Mouse (Mus musculus): ENCODE measurements around the gene Pitpnb.

Pitpnb gene

DNA sequence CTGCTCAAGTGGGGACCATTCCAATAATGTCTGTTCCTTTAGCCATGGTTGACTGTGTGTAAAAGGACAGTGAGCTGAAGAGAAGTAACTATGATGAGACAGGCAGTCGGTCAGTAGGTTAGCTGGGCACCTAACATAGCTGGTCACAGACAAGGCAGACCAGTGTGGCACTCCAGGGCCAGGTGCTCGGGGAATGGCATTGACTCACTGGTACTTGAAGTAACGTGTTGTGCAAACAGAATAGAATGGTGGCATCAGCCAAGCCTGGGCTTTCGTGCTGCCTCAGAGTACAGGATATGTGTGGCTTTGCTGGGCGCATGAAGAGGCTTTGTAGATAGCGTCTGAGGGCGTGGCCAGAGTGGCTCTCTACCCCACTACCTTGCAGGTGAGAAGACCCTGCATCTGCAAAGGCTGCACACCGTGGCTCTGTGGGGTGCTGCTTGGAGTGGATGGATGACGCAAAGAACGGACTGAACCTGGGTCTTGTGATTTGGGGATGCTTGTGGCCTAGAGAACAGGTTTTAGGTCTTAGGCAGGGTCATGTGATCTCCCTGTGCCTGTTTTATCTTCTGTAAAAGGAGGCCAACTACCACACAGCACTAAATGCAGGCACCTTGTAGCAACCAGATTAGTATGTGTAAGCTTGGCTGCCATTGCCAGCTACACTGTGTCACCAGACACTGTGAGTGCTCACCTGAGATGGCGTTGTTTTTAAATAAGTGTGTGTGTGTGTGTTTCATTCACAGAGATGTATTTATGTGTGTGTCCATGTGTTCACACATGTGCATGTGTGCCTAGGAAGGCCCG is 26.5 kb downstream of the Pitpnb start:
- DNase-seq = peak; percentile 53

DNA sequence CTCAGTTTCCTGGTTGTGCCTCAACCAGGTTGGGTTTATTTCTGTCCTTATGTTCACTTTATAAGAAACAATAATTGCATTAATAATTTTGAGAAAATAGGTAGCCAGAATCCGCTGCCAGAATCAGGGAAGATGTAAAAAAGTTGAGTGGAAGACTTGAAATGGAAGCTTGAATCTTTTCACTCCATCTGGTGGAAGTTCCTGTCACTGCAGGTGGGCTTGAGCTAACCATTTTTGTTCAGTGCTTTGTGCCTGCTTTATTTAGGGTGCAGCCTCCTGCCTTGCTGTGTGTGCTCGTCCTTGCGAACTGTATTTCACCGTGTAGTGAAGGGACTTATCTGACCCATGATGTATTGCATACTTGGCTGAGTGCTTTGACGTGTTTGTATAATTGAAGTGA is 30.0 kb downstream of the Pitpnb start:
- no peak for DNase-seq

DNA sequence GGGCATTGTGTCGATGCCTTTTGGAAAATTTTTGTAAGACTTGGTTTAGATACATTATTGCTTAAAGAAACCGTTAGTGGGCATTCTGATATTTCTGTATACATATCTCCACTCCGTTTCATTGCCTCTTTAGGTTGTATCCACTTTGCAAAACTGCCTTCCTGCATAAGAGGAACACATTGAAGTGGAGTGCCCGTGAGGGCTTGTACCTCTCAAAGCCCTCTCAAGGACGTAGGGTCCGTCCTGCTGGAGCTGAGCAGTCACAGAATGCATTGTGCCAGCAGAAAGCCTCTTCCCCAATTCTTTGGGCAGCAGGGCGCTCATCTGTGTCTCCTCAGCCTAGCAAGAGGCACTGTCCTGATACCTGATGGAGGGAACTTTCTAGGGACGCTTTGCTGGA is 30.5 kb downstream of the Pitpnb start:
- no peak for DNase-seq

DNA sequence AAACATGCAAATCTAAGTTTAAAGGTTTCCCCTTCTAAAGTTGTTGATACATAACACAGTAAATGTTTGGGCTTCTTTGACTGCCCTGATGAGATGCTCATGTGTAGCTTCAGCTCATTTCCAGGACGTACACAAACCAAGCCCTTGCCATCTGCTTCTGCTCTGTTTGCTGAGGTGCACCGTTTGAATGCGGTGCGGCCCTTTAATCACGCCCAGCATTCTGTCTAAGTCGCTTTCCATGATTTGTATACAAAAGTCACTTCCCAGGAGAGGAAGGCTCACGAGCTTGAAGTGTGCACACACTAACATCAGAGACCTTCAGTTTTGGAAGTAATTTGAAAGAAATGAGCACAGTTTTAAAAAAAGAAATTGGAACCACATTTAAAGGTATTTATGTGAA is 31.3 kb downstream of the Pitpnb start:
- no peak for DNase-seq

DNA sequence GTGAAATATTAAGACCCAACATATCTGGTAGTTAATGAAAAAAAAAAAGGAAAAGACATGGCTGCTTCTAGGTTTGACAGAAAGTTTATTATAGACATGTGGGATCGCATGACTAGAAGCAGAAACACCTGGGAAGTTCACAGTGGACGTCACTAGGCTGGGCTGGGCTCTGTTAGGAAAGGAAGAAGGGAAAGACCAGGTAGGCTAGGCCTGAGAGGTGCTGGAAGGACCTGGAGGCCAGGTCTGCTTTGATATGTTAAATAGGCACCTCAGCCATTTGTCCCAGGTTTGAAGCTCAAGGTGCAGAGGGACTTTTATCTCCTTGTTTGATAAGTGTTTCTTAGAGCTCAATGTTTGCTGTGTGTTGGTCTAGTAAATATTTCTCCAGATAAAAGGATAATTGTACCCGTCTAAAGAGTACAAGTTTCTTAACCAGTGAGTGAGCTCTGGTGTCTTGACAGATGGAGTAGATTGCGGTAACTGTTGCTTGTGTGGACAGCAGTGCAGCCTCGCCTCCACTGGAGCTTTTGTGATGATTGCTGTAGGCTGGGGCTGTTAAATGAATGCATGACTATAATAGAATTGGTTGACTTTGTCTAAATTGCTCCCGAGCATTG is 33.0 kb downstream of the Pitpnb start:
- DNase-seq = no peak

DNA sequence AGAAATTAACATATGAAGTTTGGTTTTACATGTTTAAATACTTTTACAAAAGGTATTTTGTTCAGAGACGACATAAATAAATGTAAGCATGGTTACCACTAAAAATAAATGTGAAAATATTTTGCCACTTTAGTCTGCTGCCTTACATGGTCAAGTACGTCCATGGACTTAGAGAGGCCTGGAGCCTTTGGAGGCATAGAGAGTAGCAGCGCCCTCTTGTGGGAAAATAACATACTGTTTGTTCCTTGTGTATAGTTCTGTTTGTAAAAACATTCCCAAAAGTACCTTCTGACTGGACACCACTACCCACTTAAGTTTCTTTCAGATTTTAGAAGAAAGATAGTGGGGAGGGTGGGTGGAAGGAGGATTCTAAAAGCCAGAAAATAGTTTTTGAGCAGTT is 34.0 kb downstream of the Pitpnb start:
- DNase-seq = no peak

DNA sequence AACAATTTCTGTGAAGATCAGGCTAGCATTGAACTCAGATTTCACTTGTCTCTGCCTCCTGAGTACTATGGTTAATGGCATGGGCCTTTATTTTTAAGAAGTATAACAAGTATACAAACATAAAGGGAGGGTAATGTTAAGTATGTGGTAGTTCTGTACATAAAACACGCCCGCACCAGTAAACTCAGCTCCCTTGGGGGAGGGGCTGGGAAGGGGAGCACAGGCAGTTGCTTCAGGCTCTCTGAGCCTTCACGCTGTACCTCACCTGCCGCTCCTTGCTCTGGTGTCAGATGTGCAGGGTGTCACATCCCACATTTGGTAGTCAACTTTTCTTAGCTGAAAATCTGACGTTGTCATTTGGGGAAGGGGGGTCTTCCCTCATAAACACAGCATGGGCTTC is 35.6 kb downstream of the Pitpnb start:
- DNase-seq = no peak

DNA sequence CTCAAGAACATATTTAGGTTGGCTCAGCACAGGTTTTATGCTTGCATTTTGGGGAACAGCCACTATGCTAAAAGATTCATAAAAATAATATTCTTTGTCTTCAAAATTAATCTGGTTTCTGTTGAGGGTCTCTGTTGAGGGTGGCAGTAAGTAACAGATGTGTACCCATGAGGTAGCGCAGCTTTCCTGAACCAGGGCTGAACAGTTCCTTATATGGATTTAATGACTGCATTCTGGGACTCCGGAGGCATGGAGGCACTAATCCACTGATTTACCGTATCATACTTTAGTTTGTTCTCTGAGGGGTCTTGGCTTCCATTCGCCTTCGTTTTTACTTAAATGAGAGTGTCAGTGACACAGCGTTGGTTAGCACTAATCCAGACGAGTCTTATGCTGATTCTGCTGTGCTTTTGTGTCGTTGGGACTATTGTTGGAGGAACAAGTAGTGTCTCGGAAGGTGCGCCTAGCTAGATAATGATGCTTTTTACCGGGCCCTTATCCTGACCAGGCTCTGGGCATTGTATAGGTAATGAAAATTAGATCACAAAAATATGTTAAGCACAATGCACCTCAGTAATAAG is 37.5 kb downstream of the Pitpnb start:
- no peak for DNase-seq

DNA sequence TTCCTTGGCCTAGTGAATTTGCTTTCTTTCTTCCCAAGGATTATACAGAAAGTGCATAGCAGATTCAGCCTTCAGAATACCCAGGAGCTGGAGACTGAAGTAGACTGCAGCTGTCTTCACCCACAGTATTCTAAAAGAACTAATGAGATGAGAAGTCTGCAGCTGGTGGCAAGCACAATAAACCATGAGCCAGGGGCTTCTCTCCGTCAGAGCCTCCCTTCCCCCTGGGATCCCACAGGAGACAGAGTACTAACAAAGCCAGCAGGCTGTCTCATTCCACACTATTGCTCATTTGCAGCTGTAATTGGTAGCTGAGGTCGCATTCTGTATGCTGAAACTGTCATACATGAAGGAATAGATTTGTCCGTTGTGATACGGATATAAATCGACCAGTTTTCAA is 38.0 kb downstream of the Pitpnb start:
- no peak for DNase-seq

DNA sequence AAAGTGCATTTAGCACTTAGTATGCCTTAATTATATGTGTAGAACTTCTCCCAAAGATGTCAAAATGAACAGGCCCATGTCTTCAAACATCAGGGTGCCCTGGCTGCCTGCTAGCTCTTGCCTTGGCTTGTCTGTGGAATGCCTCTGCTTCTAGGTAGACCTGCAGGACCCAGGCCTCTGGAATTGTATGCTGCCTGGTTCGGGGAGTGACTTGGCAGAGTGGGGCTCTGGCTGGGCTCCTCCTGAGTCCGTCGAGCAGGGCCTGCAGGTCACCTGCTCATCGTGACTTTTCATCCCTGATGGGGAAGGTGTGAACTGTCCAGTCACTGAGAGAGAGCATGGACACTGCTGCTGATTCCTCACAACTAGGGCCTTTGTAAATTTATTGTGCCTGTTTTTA is 45.1 kb downstream of the Pitpnb start:
- DNase-seq = no peak

DNA sequence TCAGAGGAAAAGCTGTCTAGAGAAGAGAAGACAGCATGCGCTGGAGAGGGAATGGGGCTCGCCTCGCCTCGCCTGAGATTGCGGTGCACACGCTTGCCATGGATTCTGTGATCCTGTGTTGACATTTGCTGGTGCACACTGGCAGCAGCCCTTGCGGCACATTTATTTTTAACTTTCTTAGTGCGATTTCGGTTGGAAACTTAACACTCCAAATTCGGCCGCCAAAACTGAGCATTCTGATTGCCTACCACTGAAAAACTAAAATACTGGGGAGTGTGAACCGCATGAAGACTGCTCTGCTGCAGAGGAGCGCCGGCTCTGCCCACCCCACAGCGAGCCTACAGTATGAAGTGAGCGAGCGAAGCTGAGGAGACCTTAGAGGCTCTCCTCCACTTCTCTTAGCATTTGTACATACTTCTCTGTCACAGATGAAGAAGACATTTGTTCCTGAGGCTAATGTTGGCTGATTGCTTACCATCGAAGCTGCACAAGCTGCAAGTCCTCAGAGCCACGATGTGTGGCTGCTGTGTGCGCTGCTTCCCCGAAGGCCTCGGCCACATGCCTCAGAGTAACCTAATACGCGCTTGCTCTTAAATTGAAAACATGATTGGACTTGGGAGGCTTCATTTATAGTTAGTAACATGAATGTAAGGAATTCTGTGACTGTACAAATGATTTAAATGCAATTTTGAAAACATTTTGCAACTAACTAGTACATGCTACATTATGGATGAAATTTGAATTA is 45.9 kb downstream of the Pitpnb start:
- DNase-seq = no peak

DNA sequence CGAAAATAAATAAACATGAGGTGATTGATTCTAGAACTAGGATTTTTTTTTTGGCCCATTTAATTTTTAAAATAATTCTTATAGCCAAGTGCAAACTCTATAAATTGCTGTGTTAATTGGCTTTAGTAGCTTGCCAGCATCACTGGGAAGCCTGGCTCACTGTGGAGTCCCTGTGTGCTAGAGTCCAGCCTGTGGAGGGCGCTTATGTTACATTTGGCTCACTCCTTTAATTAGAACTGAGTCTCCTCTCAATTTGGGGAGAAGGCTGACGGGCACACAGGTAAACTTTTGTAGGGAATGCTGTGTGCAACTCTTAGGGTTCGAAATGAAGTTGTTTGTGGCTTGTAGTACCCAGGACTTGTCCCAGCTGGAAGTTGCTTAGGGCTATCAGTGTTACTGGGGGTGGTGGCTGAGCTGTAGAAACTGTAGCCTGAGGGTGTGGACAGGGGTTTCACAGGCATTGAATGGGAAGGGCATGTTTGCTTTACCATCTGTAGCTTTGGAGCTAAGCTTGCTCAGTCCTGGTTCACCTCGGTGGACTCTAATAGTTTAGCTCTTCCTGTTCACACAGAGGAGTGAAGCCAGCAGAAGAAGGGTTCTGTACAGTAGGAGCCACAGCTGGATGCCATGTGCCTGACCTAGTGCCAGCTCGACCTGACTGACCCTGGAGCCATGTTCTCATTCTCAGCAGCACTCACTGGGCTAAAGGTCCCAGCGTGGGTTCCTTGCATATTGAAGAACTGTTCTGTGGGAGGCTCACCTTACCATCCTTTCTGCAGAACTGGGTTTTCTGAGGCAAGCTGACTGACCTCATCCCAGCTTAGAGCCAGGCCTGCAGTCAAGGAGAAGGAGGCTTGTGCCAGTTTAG is 47.8 kb downstream of the Pitpnb start:
- no peak for DNase-seq

DNA sequence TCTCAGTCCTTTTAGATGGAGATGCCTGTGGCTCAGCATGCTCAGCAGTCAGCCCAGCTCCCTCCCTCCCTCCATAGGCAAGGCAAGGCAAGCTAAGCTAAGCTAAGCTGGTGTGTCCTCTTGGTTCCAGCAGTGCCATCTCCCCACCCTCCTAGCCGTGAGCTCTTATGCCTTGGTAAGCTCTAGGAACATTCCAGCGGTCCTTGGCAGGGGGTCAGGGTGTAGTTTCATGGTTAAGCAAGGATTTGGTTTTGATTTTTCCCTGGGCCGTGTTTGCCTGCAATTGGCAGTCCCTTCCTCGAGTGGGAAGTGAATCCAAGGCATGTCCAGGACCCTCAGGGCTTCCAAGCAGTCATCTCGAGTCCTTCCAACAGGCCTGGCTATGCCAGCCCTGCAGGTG is 52.8 kb downstream of the Pitpnb start:
- no peak for DNase-seq

DNA sequence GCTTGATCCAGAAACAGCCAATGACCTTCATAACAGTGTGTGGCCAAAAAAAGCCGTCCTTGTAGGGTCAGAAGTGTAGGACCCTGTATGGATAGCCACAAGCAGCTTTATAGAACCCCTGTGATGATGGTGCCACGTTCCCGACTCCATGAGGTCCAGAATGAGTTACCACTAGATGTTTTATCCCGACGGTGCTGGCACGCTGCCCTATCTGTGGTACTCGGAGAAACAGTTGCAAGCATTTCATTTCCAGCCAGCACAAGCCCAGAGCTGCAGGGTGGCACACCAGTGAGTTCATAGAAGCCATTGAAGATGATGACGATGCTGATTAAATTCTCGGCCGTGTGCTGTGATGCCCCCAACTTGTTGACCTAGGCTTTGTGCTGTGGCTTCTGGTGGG is 60.3 kb downstream of the Pitpnb start:
- no peak for DNase-seq

DNA sequence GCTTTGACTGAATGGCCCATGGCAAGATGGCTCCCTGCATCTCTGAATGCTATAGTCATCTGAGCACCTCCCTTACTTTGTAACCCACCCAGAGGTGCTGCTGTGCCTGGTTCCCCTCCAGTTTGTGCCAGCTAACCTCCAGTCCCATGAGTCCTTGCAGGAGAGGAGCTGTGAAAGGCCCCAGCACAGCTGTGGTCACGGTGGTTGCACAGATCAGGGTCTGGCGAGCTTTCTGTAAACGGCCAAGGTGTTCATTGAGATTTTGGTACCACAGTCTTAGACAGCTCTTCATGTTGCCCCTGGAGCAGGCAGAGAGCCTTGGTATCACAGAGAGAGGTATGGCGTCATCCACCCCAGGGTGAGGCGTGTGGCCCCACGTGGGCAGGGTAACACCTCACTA is 60.9 kb downstream of the Pitpnb start:
- DNase-seq = no peak

DNA sequence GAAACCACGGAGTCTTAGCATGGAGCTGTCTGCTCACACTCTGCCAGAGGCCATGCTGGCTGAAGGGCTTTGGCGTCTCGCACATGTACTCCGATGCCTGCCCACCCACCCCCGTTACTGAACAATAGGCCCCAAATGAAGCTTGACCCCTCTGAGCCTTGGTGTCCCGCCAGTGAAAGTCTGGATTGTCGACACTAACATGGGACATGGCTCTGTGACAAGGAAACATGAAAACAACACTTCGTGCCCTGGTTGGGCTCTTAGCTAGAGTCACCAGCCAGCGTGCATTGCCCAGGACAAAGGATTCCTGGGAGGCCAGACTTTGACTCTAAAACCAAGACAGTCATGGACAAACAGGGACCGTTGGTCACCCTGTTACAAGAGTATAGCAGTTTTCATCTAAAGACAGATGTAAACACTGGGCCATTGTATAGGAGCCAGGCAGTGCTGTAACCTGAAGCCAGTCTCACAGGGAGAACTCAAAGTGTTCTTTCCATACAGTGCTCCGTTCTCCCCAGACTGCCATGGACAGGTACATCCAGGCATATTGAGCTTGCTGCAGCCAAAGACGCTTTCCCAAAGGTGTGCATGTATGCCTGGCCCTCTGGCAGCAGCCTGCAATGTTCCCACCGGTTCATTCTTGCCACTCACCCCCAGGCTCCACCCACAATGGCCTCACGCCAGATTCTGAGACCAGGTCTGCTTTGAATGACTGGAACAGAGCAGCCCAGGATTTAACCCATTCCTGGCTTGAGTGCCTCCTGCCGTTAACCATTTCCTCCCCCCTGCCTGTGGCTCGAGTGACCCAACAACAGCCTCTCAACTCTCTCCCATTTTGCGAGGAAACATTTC is 63.0 kb downstream of the Pitpnb start:
- DNase-seq = no peak

DNA sequence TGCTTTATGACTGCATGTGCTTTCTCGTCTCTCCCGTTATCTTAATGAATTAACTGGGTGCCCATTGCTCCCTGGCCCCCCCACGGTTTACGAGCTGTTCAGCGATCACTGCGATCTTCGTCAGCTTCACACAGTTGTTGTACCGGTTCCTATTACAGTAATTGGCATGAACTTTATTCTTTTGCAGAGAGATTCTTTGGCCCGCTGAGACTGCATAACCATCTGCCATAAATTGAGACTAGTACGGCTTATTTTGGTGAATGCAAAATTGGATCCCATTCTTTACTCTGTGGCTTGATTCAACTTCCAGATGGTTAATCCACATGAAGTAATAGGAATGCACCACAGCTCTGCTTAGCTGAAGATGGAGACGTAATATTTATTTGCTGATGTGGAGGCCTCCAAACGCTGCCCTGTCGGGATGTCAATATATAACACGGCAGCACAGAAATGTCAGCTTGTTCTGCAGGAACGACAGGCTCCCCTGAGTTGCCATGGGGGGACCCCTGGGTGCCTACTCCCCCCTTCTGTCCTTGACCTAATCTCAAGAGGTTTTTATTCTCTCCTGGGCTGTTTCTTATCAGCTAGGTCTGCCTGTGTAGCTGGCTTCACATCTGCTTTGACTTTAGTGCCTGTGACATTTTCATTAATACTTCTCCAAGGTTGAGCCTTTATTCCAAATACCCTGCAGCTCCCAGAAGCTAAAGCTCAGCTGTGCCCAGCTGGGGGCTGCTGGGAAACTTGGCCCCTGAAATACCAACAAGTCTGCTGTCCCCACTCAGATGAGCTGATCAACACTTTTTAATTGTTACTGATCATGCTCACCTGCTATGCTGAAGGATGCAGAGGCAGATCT is 63.9 kb downstream of the Pitpnb start:
- no peak for DNase-seq

DNA sequence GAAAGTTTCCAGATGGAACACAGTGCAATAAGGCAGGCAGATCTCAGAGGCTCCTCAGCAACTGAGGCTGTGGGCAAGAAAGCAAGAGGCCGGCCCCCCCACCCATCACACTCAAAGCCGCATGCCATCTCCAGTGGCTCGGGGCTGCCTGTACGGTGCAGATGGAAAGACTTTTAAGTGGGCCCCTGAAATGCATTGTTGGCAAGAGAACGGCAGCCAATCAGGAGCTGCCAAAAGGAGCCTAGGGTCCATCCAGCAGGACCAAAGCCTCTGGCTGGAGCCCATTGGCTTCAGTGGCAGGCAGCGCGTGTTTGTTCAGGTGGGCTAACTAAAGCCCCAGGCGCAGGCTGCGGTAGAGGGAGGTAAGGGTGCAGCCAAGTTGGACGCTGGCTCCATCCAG is 65.2 kb downstream of the Pitpnb start:
- DNase-seq = no peak

DNA sequence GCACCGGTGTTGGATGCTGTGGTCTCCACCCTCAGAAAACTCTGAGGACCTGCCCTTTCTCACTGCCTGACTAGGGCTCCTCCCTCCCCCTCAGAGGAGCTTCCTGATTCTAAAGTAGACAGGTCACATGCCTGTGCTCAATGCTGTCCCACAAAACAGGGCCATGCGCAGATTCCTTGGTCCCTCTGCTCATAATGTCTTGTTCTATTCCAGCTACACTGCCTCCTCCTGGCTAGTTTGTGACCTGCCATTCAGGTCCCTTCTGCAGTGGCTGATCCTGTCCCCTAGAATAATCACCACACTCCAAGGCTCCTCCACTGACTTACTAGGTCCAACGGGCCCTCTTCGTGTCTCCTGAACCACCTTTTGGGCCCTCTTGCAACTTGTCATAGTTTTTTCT is 65.6 kb downstream of the Pitpnb start:
- DNase-seq = no peak

DNA sequence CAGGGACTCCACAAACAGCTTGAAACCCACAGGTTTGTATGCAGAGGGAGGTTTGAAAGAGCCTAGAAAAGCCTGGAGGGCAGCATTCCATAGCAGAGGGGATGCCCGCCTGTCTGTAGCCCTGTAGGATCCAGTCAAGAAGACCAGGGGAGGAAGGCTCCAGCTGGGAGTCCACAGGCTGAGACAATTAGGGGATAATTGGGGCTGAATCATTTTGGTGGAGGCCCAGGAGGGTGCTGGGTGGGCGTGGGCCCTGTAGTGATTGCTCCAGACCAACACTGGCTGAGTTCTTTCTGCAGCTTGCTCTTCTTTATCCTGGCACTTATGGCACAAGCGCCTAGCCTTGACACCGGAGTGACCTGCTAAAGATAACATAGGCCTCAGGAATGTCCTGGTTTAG is 67.9 kb downstream of the Pitpnb start:
- DNase-seq = no peak

DNA sequence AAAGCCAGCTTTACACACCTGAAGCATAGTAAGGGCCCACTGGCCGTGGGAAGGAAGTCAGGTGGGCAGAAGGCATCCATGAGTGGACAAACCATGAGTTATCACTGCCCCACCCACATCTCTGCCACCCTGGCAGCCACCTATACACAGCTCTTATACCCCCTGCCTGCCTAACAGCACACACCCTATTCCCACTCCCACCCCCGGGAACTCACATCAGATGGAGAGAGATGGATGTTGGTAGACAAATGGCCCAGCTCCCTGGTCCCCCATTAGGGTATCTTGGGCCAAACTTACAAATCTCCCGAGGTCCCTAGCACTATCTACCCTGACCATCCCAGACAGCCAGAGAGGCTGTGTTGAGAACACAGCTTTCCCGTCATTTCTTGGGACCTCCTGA is 68.7 kb downstream of the Pitpnb start:
- no peak for DNase-seq

Measured in thymus, postnatal 25 days (tissue).